Mouse (Mus musculus) G1E (cell line): ENCODE measurements around the gene Ifitm2.

Experiments used
- CTCF ChIP-seq: IDR thresholded peaks from 2 replicates; pipeline ENCODE4 v1.5.1; 2012; ENCODE audit warnings: low read depth, low read length, inconsistent platforms, mixed read lengths
- GATA1 ChIP-seq: IDR thresholded peaks from 2 replicates; pipeline ENCODE4 v1.6.1; 2012; ENCODE audit warnings: borderline replicate concordance, low read length, inconsistent platforms, mixed read lengths
- POLR2AphosphoS5 ChIP-seq: IDR thresholded peaks from 2 replicates; pipeline ENCODE4 v1.6.1; 2012; ENCODE audit warnings: low read depth, low read length, inconsistent platforms; ENCODE audit not compliant: insufficient replicate concordance

DNA sequence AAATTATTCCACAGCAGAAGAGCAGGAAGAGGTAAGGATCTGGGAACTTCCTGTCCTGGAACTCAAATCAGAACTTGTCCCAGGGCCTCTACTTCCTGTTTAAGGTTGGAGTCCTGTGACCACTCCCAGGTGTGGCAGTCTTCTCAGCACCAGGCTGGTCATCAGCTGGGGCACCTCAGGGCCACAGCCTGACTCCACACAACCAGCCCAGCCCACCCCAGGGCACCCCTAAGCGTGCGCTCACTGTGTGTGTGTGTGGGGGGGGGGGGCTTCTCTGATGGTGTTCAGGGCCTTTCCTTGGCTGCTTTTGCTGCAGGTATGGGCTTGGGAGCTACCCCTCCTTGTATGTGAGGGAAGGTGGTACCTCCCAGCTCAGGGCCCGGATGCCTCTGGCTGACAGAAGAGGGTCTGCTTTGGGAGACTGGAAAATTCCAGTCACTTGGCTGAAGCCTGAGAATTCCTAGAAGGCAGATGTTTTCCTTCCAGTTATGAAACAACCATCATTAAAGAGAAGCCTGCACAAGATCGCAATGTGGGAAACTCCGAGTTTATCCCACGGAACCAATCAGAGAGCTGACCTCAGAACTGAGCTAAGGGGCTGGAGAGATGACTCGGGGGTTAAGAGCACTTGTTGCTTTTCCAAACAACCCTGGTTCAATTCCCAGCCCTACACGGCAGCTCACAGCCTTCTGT is 15.8 kb upstream of the Ifitm2 start:
- TF ChIP-seq CTCF, result no peak
- TF ChIP-seq GATA1, result no peak
- TF ChIP-seq POLR2AphosphoS5, result no peak
